In genomic region chr16:40194401-40194800, GRCm38 (mm10) we compare ENCODE assay signal across 17 mouse cellular contexts.
DNase-seq lines count a peak whose midpoint lies in the region; ATAC-seq lines count a peak whose summit lies in the region.
"Had no signal": no experiment of that assay in that cellular context is flagged by ENCODE, and none has a peak within 500 bp of the region (broad histone marks: within the 10 kb centered on the region; RNA-seq: fewer than 3 reads in every experiment).

No protein-coding gene starts in this region.

- H3K9ac ChIP-seq in midbrain, embryonic 14.5 days (replicated peaks; ENCODE audit: low read length): no peak overlapping the region
- H3K9ac ChIP-seq in midbrain, embryonic 16.5 days (ENCODE audit: low read depth, low read length): no peak overlapping the region
- H3K9ac ChIP-seq: hindbrain, embryonic 14.5 days; liver, embryonic 12.5 days had no signal

- H3K27me3 ChIP-seq in midbrain, embryonic 14.5 days (ENCODE audit: control insufficient read depth, insufficient read depth, low read length): no peaks in the 10 kb centered on the region
- H3K27me3 ChIP-seq in midbrain, embryonic 16.5 days (ENCODE audit: control insufficient read depth, insufficient read depth, low read depth, low read length): no peaks in the 10 kb centered on the region
- H3K27me3 ChIP-seq: liver, embryonic 12.5 days had no signal

- no peaks in the 10 kb centered on the region for H3K4me1 ChIP-seq in midbrain, embryonic 14.5 days (ENCODE audit: control insufficient read depth, insufficient read depth, low read length)
- H3K4me1 ChIP-seq in midbrain, embryonic 16.5 days (ENCODE audit: control insufficient read depth, insufficient read depth, low read length): no peaks in the 10 kb centered on the region
- H3K4me1 ChIP-seq: liver, embryonic 12.5 days had no signal

- no peak for ATAC-seq in midbrain, embryonic 14.5 days (ENCODE audit: low FRiP score, low TSS enrichment)
- no peak for ATAC-seq in midbrain, embryonic 16.5 days
- ATAC-seq: intestine, postnatal 0 days; liver, embryonic 12.5 days had no signal

- WGBS in midbrain, embryonic 14.5 days: 55% methylated on average over 3 of the region's 3 CpGs
- 39% methylated on average over 3 of the region's 3 CpGs for WGBS in midbrain, embryonic 16.5 days

- H3K36me3 ChIP-seq in midbrain, embryonic 14.5 days (ENCODE audit: control insufficient read depth, insufficient read depth, low read length): no peaks in the 10 kb centered on the region
- H3K36me3 ChIP-seq in midbrain, embryonic 16.5 days (ENCODE audit: control insufficient read depth, insufficient read depth, low read length): no peaks in the 10 kb centered on the region
- H3K36me3 ChIP-seq: liver, embryonic 12.5 days had no signal

- H3K27ac ChIP-seq in midbrain, embryonic 14.5 days (replicated peaks; ENCODE audit: low read depth, low read length): no peak overlapping the region
- H3K27ac ChIP-seq in midbrain, embryonic 16.5 days (ENCODE audit: low read length): no peak overlapping the region
- H3K27ac ChIP-seq: hindbrain, embryonic 14.5 days; kidney, postnatal 0 days; layer of hippocampus, adult 2 months; liver, embryonic 12.5 days had no signal

- H3K4me2 ChIP-seq in midbrain, embryonic 14.5 days (ENCODE audit: low read length): no peak overlapping the region
- H3K4me2 ChIP-seq in midbrain, embryonic 16.5 days (ENCODE audit: low read length): no peak overlapping the region
- H3K4me2 ChIP-seq: hindbrain, embryonic 14.5 days; liver, embryonic 12.5 days had no signal

- peak; percentile 13 for DNase-seq in cerebellum, adult 9-10 months
- no peak for DNase-seq in cerebellum, adult 11 months
- peak; percentile 9 for DNase-seq in midbrain, embryonic 14.5 days
- DNase-seq in adrenal gland, postnatal 25 days: peak; percentile 61
- DNase-seq in cerebellum, postnatal 36 days: peak; percentile 29 to 31
- DNase-seq in kidney, postnatal 10 days: no peak
- DNase-seq: B cell, adult 2 months; gastrocnemius, postnatal 36 days; heart, postnatal 10 days; lung, postnatal 14 days; thymus, postnatal 4 days had no signal

- no peak overlapping the region for H3K4me3 ChIP-seq in midbrain, embryonic 14.5 days (replicated peaks; ENCODE audit: low read depth, low read length)
- no peak overlapping the region for H3K4me3 ChIP-seq in midbrain, embryonic 16.5 days (ENCODE audit: low read depth, low read length)
- H3K4me3 ChIP-seq: layer of hippocampus, adult 2 months; liver, embryonic 12.5 days had no signal

- H3K9me3 ChIP-seq in midbrain, embryonic 14.5 days (ENCODE audit: control insufficient read depth, low read length): no peaks in the 10 kb centered on the region
- no peaks in the 10 kb centered on the region for H3K9me3 ChIP-seq in midbrain, embryonic 16.5 days (replicated peaks; ENCODE audit: control insufficient read depth, low read length, poor library complexity, severe bottlenecking)
- H3K9me3 ChIP-seq: liver, embryonic 12.5 days had no signal

Comparison
In these comparisons a context has a peak if more than half of its experiments do, and no peak if none do; other contexts are left out.
1. DNase-seq: peak in cerebellum, adult 9-10 months (single experiment), midbrain, embryonic 14.5 days (single experiment), adrenal gland, postnatal 25 days (single experiment) and cerebellum, postnatal 36 days (2 of 2); none in cerebellum, adult 11 months (single experiment) and kidney, postnatal 10 days (single experiment).